Mouse (Mus musculus): ENCODE data around the gene Baiap2l2.

GRCm38 (mm10) chr15:79250236-79250635 is 35.1 kb downstream of the Baiap2l2 start:
- TF ChIP-seq GATA1 (IDR thresholded peaks at IDR 0.05; ENCODE audit: borderline replicate concordance, low read length) (no peak), FLI1 (IDR thresholded peaks at IDR 0.05; ENCODE audit: low read length) (no peak)

Measured in megakaryocyte, embryonic 14.5 days (primary cell).